Mouse (Mus musculus) v-Abl transformed pro-B cells (cell line): ENCODE results near the gene Gm6899.

Experiments
- in situ Hi-C, 2 experiments: fragments of 400-800 bp; cut with MboI; formaldehyde crosslinking; loops; one replicate each; pipeline ENCODE4 v1.15.1; 2025; ENCODE audit not compliant: unreplicated experiment in 2 of 2

Gene Gm6899

DNA sequence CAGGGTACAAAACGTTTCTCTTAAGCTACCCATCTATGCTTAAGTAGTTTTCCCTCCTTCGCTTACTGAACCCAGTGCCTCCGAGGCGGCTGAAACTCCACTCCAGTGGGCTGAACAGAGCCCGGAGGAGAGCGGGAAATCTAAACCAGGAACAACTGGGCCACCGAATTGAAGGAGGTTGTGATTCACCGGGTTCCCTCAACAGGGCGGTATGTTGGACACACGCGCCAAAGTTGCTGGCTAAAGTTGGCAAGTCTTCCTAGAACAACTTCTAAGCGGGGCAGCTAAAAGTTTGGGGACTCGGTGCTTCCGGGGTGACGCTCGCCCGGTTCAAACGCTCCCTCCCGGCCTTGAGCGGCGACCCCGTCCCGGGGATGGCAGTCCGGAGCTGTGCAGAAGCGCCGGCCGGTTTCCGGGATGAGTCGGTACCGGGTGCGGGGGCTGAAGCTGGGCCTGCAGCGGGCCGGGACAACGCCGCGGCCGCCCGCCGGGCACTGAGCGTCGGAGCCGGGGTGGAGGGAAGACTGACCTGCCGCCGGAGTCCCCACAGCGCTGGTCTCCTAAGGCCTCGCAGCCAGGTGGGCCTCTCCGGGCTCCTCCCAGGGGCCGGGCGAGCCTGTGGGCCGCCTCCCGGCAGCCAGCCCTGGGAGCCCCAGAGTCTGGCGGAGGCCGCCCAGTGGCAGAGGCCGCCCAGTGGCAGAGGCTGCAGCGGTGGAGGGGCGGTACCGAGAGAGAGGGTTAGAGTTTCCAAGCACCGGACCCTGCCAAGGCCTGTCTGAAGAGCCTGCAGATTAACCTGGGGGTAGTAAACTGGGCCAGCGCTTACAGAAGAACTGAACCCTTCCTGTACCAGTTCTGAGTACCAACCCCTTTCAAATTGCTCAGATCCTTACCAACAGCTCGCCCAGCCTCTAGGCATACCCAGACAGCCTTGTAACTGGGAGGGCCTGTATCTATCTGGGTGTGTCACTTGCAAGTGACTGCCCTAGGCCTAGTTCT is at the start of gene Gm6899, which contains the start of gene Vrk2:
Gene Gm6899, plus strand, starts transcription at position 181 of the 999 bp plus-strand sequence.
Gene Vrk2, minus strand, starts transcription at position 939 of the 999 bp plus-strand sequence.
- in situ Hi-C loops: no loop called here

DNA sequence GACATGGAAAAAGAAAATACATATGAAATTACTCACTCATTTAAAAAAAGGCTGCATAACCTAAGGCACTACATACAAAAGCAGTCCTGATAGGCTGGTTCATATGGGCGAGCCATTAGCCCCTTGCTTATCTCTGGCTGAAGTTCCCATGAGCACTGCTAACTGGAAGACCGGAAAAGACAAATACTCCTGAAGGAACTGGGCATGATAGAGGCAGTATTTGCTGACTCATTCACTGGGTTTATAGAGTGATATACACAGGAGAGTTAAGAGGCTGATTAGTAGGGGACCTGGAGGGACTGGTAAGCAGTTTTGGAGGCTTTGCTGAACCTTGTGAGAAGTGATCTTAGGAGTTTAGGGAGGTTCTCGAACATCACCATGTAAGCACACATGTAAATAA is 41.5 kb upstream of the Gm6899 start:
- in situ Hi-C loops: no loop called here

DNA sequence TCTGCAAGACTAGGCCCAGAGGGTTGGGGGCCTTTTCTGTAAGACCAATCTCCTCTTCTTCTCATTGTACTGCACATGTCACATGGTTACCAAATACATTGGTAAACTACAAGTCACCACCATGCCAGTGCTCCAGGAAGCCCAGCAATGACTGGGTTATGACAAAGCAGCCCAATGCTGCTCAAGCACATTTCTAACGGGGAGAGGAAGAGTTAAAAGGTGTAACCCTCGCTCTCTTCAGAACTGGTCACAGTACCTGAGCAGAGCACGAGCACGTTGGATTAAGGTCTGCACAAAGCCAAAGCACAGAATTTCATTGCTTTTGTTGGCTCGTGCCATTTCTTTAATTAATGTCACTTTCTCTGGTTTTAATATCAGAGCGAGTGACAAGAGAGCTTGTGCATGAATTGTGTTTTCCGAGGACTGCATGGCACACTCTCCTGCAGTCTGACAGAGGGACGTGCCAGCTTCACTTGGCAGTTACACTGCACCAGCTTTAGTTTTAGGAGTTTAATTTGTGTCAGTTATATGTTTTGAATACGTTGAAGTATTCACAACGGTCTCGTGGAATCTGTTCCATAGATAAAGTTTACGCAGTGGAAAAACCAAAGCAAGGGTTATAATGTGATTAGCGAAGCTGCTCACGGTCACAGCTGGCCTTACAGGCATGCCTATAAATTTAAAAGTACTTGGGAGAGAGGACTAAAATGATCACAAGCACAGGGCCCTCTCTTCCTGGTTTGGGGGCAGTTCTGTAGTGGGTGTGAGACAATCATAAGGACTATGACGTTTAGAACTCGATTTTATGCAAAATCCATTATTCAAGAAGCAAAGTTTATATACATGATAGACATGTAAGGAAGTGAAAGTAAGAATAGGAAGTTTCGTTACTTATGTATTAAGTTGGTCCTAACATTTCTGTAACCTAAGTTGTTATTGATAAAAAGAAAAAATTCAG is 7.4 kb upstream of the Gm6899 start:
- in situ Hi-C loops: loop anchor here in 1 of 2 experiments (10.0 kb wide), 1 partner anchor 201 kb away; the partner anchor contains the start of gene Fancl

DNA sequence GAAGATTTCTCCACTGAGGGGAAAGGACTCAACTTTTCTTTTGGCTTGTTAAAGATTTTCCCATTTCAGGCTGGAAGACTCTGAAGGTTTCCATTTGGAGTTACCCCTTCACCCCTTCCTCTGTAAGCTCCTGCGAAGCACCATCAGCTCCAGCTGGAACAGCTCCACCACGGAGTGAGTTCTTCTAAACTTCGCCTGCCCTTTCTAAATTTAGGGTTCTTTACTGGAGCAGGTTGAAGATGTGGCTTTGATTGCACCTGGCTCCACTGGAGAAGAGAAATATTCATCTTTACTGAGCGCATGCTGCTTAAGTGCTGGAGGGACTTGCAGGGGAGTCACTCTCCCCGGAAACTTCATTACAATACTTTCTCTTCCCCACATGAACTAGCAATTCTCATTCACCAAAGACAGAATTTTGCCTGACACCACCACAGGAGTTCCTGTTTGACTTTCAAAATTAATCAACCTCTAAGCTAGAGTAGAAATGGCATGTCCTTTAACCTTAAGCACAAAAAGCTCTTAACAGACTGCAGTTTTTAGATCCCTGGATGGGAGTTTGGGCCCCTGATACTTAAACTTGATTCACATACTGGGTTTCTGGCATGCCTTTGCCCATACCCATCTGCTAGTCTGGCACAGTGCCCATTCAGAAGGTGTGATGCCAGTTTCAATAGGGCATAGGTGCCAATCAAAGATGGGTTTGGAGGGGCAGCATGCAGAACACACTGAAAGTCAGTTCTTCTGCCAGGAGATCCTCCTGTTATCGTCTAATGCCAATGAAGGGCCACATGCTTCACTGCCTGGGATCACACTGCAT is 6.5 kb upstream of the Gm6899 start:
- in situ Hi-C loops: loop anchor here in 1 of 2 experiments (10.0 kb wide), 1 partner anchor 202 kb away; the partner anchor contains the start of gene Fancl

DNA sequence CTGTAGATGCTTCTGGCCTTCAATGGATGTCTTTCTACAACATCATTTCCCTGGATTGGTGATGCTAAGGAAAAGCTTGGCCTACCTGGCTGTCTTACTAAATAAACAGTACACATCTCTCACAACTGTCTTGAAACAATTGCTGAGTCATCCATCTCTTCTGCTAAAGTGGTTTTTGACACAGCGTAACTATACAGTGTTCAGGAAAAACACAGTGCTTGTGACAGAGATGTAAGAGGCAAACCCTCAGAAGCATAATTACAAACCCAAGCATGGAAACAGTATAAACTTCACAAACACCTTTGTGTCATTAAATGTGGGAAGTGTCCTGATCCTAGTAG is 5.9 kb upstream of the Gm6899 start:
- in situ Hi-C loops: loop anchor here in 1 of 2 experiments (10.0 kb wide), 1 partner anchor 202 kb away; the partner anchor contains the start of gene Fancl

DNA sequence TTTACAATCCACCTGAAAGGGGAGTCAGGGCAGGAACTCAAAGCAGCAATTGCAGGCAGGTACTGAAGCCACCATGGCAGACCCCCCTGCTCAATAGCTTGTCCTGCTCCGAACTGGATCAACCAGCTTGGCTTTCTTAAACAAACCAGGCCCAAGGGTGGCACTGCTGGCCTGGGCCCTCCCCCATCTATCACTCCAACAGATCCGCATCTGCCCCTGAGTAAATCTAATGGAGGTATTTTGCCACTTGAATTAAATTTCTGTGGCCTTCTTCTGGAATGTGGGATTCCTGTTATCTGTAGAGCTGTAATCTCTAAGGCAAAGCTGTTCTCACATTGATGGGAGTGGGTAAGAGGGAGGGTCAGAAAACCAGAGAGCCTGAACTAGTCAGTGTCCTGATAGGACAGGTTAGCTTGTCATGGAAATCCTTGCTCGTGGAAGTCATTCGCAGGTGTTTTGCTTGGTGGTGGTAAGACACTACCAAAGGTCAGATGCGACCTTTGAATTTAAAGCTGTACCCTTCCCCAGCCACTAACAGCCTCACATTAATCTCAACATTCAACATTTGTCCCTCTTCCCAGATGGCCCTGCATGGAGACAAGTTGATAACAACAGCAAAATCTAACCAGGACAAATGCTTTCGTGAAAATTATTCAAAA is 517 bp upstream of the Gm6899 start:
- in situ Hi-C loops: no loop called here

DNA sequence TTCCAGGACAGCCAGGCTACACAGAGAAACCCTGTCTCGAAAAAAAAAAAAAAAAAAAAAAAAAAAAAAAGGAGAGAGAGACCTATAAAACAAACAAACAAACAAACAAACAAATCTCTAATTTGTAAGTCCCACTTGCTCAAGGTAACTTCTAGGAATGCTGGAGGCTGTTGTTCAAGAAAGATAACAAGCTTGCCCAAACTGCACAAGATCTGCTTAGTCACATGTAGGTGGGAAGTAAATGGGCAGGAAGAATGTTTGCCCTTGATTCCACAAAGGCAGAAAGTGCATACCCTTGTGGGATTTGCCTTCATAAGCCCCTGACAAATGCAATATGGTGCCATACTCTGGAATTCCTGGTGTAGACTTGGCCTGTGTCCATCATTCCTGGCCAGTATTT is 1.4 kb downstream of the Gm6899 start:
- in situ Hi-C loops: no loop called here

DNA sequence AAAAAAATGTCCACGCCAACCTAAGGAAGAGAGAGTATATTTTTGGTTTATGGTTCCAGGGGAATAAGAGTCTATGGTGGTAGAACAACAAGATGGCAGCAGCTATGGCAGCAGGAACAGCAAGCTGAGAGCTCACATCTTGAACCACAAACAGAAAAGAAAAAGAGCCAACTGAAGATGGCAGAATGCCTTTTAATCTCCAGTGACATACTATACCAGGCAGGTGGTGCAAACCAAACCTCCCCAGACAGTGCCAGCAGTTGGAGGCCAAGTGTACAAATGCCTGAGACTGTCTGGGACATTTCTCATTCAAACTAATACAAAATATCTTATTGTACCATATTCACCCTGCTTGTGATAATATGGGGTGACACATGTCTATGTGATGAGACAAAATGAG is 3.1 kb downstream of the Gm6899 start:
- in situ Hi-C loops: no loop called here

DNA sequence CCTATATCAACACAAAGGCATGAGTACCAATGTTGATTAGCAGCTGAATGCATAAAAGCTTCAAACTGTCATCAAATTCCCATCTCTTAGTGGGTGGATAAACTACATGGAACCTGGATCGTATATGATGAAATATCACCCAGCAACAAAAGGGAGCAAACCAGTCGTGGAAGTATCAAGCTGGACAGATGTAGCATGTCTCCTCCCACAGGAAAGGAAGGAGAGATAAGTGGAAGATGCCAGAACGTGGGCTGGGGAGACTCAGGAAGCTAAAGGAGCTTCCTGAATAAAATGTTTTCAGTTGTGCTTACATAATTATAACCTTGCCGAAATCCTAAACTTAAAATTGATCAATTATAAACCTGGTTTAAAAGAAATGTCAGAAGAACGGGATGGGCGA is 4.1 kb downstream of the Gm6899 start:
- in situ Hi-C loops: no loop called here

DNA sequence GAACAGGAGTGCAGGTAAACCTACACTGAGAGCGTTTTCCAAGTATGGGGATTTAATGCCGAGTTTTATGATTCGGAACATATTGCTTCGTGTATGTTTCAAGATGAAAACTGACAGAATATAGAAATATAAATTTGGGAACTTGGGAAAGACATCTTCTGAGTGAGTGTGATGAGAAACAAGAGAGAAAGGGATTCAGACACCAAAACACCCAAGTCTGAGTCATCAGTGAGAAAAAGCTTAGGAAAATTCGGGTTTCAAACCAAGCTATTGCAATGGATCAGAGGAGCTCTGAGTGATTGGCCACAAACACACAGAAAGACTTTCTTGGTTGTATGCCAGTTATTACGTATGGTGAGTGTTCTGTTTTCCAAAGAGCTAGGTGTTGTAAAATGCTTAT is 4.7 kb downstream of the Gm6899 start:
- in situ Hi-C loops: no loop called here

DNA sequence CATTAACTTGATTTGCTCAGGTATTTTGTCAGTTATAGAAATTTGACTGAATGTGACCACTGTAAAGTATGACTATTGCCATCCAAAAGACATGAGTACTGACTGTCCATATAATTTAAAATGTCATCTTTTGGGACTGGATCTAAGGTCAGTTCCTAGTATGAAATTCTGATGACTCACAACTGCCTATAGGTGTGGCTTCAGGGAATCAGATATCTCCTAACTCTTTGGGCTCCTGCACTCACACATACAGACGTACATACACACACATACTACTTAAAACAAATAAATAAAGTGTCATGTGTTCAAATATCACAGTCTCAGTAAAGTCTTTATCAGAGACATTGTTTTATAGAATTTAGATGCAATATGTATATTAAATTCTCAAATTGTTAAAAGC is 5.8 kb downstream of the Gm6899 start:
- in situ Hi-C loops: no loop called here

DNA sequence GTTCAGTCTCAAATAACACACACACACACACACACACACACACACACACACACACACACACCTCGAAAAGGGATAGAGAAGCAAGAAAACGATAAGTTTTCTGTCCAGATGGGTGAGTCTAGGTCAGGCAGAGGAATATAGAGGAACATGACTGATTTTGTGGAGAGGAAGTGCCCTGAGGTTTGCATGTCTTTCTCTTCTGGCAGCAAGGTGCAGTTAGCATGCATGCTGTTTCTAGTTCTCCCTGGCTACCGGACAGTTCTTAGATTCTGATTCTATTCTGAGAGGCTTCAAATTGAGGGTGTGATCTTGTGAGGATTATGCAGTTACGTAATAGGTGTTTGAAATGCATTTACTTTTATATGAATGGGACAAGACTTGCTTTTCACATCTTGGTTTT is 7.7 kb downstream of the Gm6899 start:
- in situ Hi-C loops: no loop called here

DNA sequence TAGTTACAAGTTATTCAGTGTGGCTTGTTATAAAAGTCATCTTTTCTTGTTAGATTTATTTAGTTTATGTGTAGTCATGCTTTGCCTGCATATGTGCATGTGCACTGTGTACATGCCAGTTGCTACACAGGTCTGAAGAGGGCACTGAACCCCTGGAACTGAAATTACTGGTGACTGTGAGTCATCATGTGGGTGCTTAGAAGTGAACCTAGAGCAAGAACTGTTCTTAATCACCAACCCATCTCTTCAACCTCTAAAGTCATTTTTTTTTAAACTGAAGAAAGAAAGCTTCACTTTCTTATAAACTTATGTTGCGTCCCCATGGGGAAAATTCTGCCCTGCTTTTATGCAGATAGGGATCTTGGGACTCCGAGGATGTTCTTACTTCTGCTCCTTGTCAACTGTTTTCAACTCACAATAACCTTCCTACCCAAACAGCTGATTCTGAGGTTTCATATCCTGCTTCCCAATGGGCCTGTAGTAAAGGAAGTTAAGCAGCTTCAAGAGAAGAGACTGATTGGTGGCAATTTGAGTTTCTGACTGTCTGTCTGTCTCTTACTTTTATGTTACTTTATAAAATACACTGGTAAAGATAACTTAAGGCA is 8.6 kb downstream of the Gm6899 start:
- in situ Hi-C loops: no loop called here

DNA sequence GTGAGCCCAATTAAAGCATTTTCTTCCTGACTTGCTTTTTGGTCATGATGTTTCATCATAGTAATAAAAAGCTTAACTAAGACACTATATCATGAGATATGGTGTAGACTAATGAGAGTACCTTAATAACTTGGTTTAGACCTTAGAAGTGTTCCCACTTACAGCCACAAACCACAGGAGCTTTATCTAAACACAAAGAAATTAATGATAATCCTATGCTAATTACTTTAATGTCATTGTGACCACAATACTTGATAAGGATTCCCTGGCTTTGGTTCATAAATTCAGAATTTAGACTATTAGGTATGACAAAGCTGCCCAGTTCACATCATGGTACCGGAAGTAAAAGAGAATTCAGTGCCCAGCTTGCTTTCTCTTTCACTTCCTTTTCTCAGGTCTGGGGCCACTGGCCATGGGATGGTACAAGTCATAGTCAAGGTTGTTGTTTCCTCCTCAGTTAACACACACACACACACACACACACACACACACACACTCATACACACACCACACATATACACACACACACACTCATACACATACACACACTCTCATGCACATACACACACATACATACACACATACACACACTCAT is 11.1 kb downstream of the Gm6899 start:
- in situ Hi-C loops: no loop called here

DNA sequence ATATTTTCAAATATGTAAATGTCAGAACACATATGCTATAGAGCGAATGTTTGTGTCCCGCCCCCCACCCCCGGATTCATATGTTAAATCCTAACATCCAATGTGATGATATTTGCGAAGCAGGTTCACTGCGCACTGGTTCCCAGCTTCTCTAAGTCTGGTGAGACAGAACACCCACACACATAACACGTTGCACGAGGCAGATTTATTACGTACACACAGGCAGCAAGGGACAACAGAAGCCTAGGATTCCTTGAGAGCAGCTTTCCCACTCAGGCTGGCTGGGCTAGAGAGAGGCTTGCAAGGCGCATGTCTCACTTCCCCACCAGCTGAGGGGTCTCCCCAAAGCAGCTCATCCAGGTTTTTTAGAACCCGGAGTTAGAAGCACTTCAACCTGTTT is 15.8 kb downstream of the Gm6899 start:
- in situ Hi-C loops: loop anchor here in 1 of 2 experiments (5.0 kb wide), 1 partner anchor 34 kb away; no protein-coding TSS in a partner anchor

DNA sequence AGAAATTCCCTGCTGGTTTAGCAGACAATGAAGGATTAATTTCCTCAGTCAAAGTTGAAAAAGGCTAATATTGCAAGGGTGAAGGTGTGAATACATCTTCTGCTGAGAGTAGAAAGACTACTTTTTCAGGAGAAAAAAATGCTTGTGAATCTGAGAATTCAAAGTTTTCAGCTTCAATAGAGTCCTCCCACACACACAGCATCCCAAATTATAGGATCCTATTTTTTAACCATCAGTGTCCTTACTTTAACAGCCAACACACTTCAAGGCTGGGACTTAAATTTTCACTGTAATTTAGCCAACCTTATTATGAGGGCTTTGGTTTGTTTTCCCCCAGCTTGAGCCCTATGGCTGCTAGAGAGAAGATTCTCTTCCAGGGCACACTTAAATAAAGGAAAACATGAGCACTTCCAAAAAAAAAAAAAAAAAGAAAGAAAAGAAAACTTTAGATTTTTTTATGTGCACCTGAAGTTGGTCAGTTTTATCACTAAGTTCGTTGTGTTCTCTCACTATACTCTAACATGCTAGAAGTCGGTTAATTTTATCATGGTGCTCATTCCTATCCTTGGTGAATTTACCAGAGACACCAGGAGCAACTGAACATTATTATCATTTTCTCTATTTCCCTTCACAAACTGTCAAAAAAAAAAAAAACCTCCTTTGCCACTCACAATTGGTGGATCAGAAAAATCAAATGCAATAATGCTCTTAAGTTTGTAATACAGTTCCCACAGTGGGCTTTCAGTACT is 25.6 kb downstream of the Gm6899 start:
- in situ Hi-C loops: no loop called here

DNA sequence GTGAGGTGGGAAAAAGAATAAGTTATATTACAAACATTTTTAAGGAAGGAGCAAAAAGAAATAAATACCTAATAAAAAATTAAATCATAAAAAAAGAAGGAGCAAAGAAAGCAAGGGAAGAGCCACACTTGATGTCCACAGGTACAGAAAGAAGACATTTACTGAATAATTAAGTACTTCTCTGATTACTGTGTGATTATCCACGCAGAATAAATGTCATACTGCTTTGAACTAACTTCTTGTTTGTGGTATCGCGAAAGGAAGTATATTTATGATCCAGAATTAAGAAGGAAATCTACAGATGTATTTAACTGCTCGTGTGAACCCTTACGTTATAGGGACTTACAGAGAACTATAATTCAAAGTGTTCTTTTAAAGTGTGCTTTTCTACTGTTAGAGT is 29.7 kb downstream of the Gm6899 start:
- in situ Hi-C loops: no loop called here

DNA sequence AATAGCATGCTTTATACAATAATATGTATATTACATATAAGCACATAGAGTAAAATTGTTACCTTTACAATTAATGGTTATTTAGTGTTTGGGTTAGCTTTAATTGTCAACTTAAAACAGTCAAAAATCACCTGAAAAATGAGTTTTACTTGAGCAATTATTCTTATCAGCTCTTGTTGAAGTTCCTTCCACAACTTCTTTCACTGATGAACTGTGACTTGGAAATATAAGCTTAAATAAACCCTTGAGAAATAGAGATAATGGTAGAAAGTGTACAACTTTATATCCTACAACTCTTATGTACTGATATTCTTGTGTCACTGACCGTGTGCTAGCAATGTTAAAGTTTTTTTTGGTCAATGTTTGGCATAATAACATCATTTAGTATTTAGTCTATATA is 43.2 kb downstream of the Gm6899 start:
- in situ Hi-C loops: no loop called here
